Mouse (Mus musculus) cerebellum, adult 2 months (tissue): ENCODE data around the gene Mthfr.

Source experiments
- CTCF ChIP-seq: fragments of 200-500 bp; IDR thresholded peaks from 2 replicates; pipeline ENCODE4 v1.5.1; 2011; ENCODE audit warnings: low read depth, mild to moderate bottlenecking, control low read depth, low read length, moderate library complexity, borderline replicate concordance; ENCODE audit not compliant: insufficient read depth
- POLR2A ChIP-seq: fragments of 200-500 bp; IDR thresholded peaks from 2 replicates; pipeline ENCODE4 v1.6.1; 2011; ENCODE audit warnings: low read length, control low read depth, borderline replicate concordance; ENCODE audit not compliant: insufficient read depth

GRCm38 (mm10) chr4:148071508-148071907 lies 32.6 kb downstream of the Mthfr start:
- TF ChIP-seq CTCF (no peak), POLR2A (no peak)
